Mouse (Mus musculus) urinary bladder, postnatal 25 days (tissue): ENCODE results near the gene Gm14418.
"Not testable (repeated sequence)": the region's sequence is repeated elsewhere in the genome, so short reads cannot be mapped to it uniquely, and the experiment has no call there.

Experiments
- DNase-seq: peaks from one replicate; pipeline ENCODE4 v3.0.0; 2022; ENCODE audit warnings: low spot score

Gene Gm14418

DNA sequence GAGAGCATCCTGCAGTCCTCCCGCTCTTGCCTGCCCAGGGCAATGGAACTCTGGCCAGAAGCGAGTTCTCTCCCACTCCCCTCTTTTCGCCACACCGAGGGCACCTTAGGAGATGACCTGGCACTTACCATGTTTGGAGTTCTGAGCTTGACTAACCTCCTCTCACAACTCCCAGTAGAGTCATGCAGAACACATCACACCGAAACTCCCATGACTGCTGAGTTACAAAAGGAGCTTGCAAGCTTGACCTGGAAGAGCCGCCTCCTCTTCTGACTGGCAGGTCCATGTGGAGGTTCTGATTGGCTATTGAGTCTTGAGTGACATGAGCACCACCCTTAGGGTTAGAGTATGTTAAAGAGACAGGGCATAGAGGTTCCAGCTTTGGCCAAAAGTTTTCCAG, at the start of gene Gm14418:
Gene Gm14418 (minus strand): TSS at position 225 of the 400 bp plus-strand sequence.
- DNase-seq, result not testable (repeated sequence)
